Mouse (Mus musculus) heart, adult 2 months (tissue): ENCODE measurements around the gene Thap3.

Source experiments
- CTCF ChIP-seq: fragments of 200-600 bp; IDR thresholded peaks from 2 replicates; pipeline ENCODE4 v1.8.1; 2022; ENCODE audit warnings: antibody characterized with exemption, mild to moderate bottlenecking, moderate library complexity
- EP300 ChIP-seq: fragments of 200-500 bp; IDR thresholded peaks from 2 replicates; pipeline ENCODE4 v1.6.1; 2011; ENCODE audit warnings: low read depth, low read length, control low read depth; ENCODE audit not compliant: insufficient read depth
- POLR2A ChIP-seq: fragments of 200-500 bp; IDR thresholded peaks from 2 replicates; pipeline ENCODE4 v1.6.1; 2011; ENCODE audit warnings: mild to moderate bottlenecking, low read depth, low read length, control low read depth; ENCODE audit not compliant: insufficient read depth

GRCm38 (mm10) chr4:151994228-151995171 is 5.7 kb upstream of the Thap3 start:
- no peak for TF ChIP-seq CTCF
- TF ChIP-seq EP300 = no peak
- TF ChIP-seq POLR2A = no peak
